Mouse (Mus musculus): ENCODE data around the gene Rftn1.
"Not testable (repeated sequence)": the region's sequence is repeated elsewhere in the genome, so short reads cannot be mapped to it uniquely, and the experiment has no call there.

The Rftn1 gene

GRCm38 (mm10) chr17:50135466-50135865 lies 55.0 kb downstream of the Rftn1 start:
- no peak for ATAC-seq (ENCODE audit: insufficient number of reproducible peaks, low FRiP score, low TSS enrichment)

GRCm38 (mm10) chr17:50131698-50132097 lies 58.8 kb downstream of the Rftn1 start:
- ATAC-seq (ENCODE audit: insufficient number of reproducible peaks, low FRiP score, low TSS enrichment): no peak

- no peak for ATAC-seq (ENCODE audit: insufficient number of reproducible peaks, low FRiP score, low TSS enrichment)
Measured at GRCm38 (mm10) chr17:50130421-50130820, 60.1 kb downstream of the Rftn1 start.

- ATAC-seq (ENCODE audit: insufficient number of reproducible peaks, low FRiP score, low TSS enrichment): no peak
Measured at GRCm38 (mm10) chr17:50128392-50128791, 62.1 kb downstream of the Rftn1 start.

- ATAC-seq (ENCODE audit: insufficient number of reproducible peaks, low FRiP score, low TSS enrichment): no peak
Measured at GRCm38 (mm10) chr17:50127045-50127813, 63.2 kb downstream of the Rftn1 start.

GRCm38 (mm10) chr17:50126545-50126944 lies 63.9 kb downstream of the Rftn1 start:
- ATAC-seq (ENCODE audit: insufficient number of reproducible peaks, low FRiP score, low TSS enrichment): no peak

GRCm38 (mm10) chr17:50125900-50126299 lies 64.6 kb downstream of the Rftn1 start:
- ATAC-seq (ENCODE audit: insufficient number of reproducible peaks, low FRiP score, low TSS enrichment): no peak

GRCm38 (mm10) chr17:50125245-50125798 lies 65.2 kb downstream of the Rftn1 start:
- no peak for ATAC-seq (ENCODE audit: insufficient number of reproducible peaks, low FRiP score, low TSS enrichment)

GRCm38 (mm10) chr17:50124708-50125107 lies 65.8 kb downstream of the Rftn1 start:
- ATAC-seq (ENCODE audit: insufficient number of reproducible peaks, low FRiP score, low TSS enrichment): no peak

GRCm38 (mm10) chr17:50122555-50122954 lies 67.9 kb downstream of the Rftn1 start:
- ATAC-seq (ENCODE audit: insufficient number of reproducible peaks, low FRiP score, low TSS enrichment): no peak

GRCm38 (mm10) chr17:50120098-50120497 lies 70.4 kb downstream of the Rftn1 start:
- no peak for ATAC-seq (ENCODE audit: insufficient number of reproducible peaks, low FRiP score, low TSS enrichment)

- ATAC-seq (ENCODE audit: insufficient number of reproducible peaks, low FRiP score, low TSS enrichment): no peak
Measured at GRCm38 (mm10) chr17:50117461-50117860, 73.0 kb downstream of the Rftn1 start.

GRCm38 (mm10) chr17:50116980-50117379 lies 73.5 kb downstream of the Rftn1 start:
- no peak for ATAC-seq (ENCODE audit: insufficient number of reproducible peaks, low FRiP score, low TSS enrichment)

- ATAC-seq (ENCODE audit: insufficient number of reproducible peaks, low FRiP score, low TSS enrichment): not testable (repeated sequence)
Measured at GRCm38 (mm10) chr17:50116401-50116800, 74.1 kb downstream of the Rftn1 start.

GRCm38 (mm10) chr17:50115716-50116115 lies 74.8 kb downstream of the Rftn1 start:
- ATAC-seq (ENCODE audit: insufficient number of reproducible peaks, low FRiP score, low TSS enrichment): not testable (repeated sequence)

GRCm38 (mm10) chr17:50114659-50115058 lies 75.8 kb downstream of the Rftn1 start:
- no peak for ATAC-seq (ENCODE audit: insufficient number of reproducible peaks, low FRiP score, low TSS enrichment)

- ATAC-seq (ENCODE audit: insufficient number of reproducible peaks, low FRiP score, low TSS enrichment): no peak
Measured at GRCm38 (mm10) chr17:50110650-50111415, 79.6 kb downstream of the Rftn1 start.

GRCm38 (mm10) chr17:50106811-50107210 lies 83.7 kb downstream of the Rftn1 start:
- no peak for ATAC-seq (ENCODE audit: insufficient number of reproducible peaks, low FRiP score, low TSS enrichment)

GRCm38 (mm10) chr17:50104131-50104530 lies 86.3 kb downstream of the Rftn1 start:
- ATAC-seq (ENCODE audit: insufficient number of reproducible peaks, low FRiP score, low TSS enrichment): no peak

GRCm38 (mm10) chr17:50101416-50101815 lies 89.1 kb downstream of the Rftn1 start:
- no peak for ATAC-seq (ENCODE audit: insufficient number of reproducible peaks, low FRiP score, low TSS enrichment)

GRCm38 (mm10) chr17:50100070-50100469 lies 90.4 kb downstream of the Rftn1 start:
- no peak for ATAC-seq (ENCODE audit: insufficient number of reproducible peaks, low FRiP score, low TSS enrichment)
